Mouse (Mus musculus) ES-Bruce4 (cell line): ENCODE measurements around the gene Ncor2.

Source experiments
- CTCF ChIP-seq: IDR thresholded peaks from one replicate; pipeline ENCODE4 v1.8.1; 2011; ENCODE audit warnings: low read depth, low read length
- POLR2A ChIP-seq: IDR thresholded peaks from one replicate; pipeline ENCODE4 v1.8.1; 2011; ENCODE audit warnings: low read length; ENCODE audit not compliant: insufficient read depth

- TF ChIP-seq CTCF (no peak), POLR2A (no peak)
These were observed 67.9 kb downstream of the Ncor2 start for GRCm38 (mm10) chr5:125111137-125111536.
